Mouse (Mus musculus) stomach, embryonic 16.5 days (tissue): ENCODE measurements around the gene Fbf1. TPM values are rescaled to one million over a fixed set of nuclear protein-coding genes. Genes with fewer than 3 reads are reported as not detected.

Experiments
- ATAC-seq: fragments of 200-750 bp; cut with Nextera tagmentation; 2 replicates; pipeline ENCODE4 v1.8.0; 2017; ENCODE audit warnings: moderate number of reproducible peaks, moderate TSS enrichment; ENCODE audit not compliant: insufficient read depth, low FRiP score
- H3K27ac ChIP-seq: fragments of 300-500 bp; sonication (generic); 2 replicates; pipeline ENCODE4 v1.5.1; 2014; ENCODE audit warnings: low read length
- H3K27me3 ChIP-seq: fragments of 300-500 bp; sonication (generic); 2 replicates; pipeline ENCODE4 v1.6.1; 2014; ENCODE audit warnings: low read length, control low read depth, mixed read lengths; ENCODE audit not compliant: control insufficient read depth, insufficient read depth
- H3K36me3 ChIP-seq: fragments of 300-500 bp; sonication (generic); 2 replicates; pipeline ENCODE4 v1.6.1; 2014; ENCODE audit warnings: low read length; ENCODE audit not compliant: control insufficient read depth, insufficient read depth
- H3K4me1 ChIP-seq: fragments of 300-500 bp; sonication (generic); 2 replicates; pipeline ENCODE4 v1.6.1; 2014; ENCODE audit warnings: low read length, control low read depth, mixed read lengths; ENCODE audit not compliant: control insufficient read depth, insufficient read depth
- H3K4me2 ChIP-seq: fragments of 300-500 bp; sonication (generic); 2 replicates; pipeline ENCODE4 v1.6.1; 2014; ENCODE audit warnings: low read depth, low read length, mixed read lengths
- H3K4me3 ChIP-seq: fragments of 300-500 bp; sonication (generic); replicated peaks from 2 replicates; pipeline ENCODE4 v1.5.1; 2014; ENCODE audit warnings: mild to moderate bottlenecking, low read length
- H3K9ac ChIP-seq: fragments of 300-500 bp; sonication (generic); 2 replicates; pipeline ENCODE4 v1.6.1; 2014; ENCODE audit warnings: low read length
- H3K9me3 ChIP-seq: fragments of 300-500 bp; sonication (generic); replicated peaks from 2 replicates; pipeline ENCODE4 v1.6.1; 2016; ENCODE audit warnings: low read length, control low read depth; ENCODE audit not compliant: control insufficient read depth
- WGBS: fragments of 180-500 bp; shearing (Covaris S2); extraction: QIAGEN DNeasy Blood & Tissue Kit; methylation state at CpG from one replicate; pipeline ENCODE4 v1.1.7; 2014; 5-methylcytosine and 5-hydroxymethylcytosine counted together
- polyA plus RNA-seq: library from polyadenylated mRNA; unstranded; fragments of >200 nt; fragmentation: Nextera tagmentation; extraction: Ambion mirVana; gene quantifications from 2 replicates; pipeline ENCODE4 v1.2.1, GENCODE M21; 2015

Gene Fbf1
- polyA plus RNA-seq, 1 experiment from 2014 or later = 31.4 TPM

- no peak for ATAC-seq
- H3K36me3 ChIP-seq = no peaks in the 10 kb centered on the region
Observed at GRCm38 (mm10) chr11:116194619-116195018, 26.7 kb upstream of the Fbf1 start.

GRCm38 (mm10) chr11:116187226-116187930 lies 19.4 kb upstream of the Fbf1 start:
- no peak overlapping the region for H3K4me3 ChIP-seq
- no peak overlapping the region for H3K4me2 ChIP-seq
- H3K4me1 ChIP-seq = no peaks in the 10 kb centered on the region
- H3K27me3 ChIP-seq = no peaks in the 10 kb centered on the region
- 55% methylated on average over 11 of the region's 11 CpGs for WGBS
- no peaks in the 10 kb centered on the region; the same call in 1 of the 2 replicates for H3K36me3 ChIP-seq
- H3K27ac ChIP-seq = no peak overlapping the region
- H3K9me3 ChIP-seq = no peaks in the 10 kb centered on the region
- H3K9ac ChIP-seq = peak overlapping the region; percentile 28; the same call in 1 of the 2 replicates
- no peak for ATAC-seq

More at GRCm38 (mm10) chr11:116194619-116195018, 26.7 kb upstream of the Fbf1 start:
- Histone ChIP-seq H3K4me1 (0 out of 2 replicates have a peak, but pooled peaks cover 10% of the 10 kb centered on the region), H3K9ac (no peak overlapping the region), H3K4me3 (no peak overlapping the region), H3K4me2 (no peak overlapping the region), H3K9me3 (no peaks in the 10 kb centered on the region), H3K27ac (no peak overlapping the region), H3K27me3 (no peaks in the 10 kb centered on the region)
- WGBS = 89% methylated on average over 8 of the region's 8 CpGs

- H3K4me3 ChIP-seq = no peak overlapping the region
- 92% methylated on average over 11 of the region's 11 CpGs for WGBS
- no peaks in the 10 kb centered on the region for H3K4me1 ChIP-seq
- no peaks in the 10 kb centered on the region for H3K9me3 ChIP-seq
- H3K27me3 ChIP-seq = no peaks in the 10 kb centered on the region
- H3K27ac ChIP-seq = no peak overlapping the region
- H3K36me3 ChIP-seq = no peaks in the 10 kb centered on the region; the same call in 1 of the 2 replicates
- no peak overlapping the region for H3K9ac ChIP-seq
- no peak for ATAC-seq
- H3K4me2 ChIP-seq = no peak overlapping the region
Observed at GRCm38 (mm10) chr11:116186360-116186759, 18.4 kb upstream of the Fbf1 start.

- Histone ChIP-seq H3K9me3 (no peaks in the 10 kb centered on the region), H3K4me2 (no peak overlapping the region), H3K4me1 (no peaks in the 10 kb centered on the region), H3K9ac (no peak overlapping the region), H3K27ac (0 out of 2 replicates have a peak overlapping the region, but pooled peaks have one; percentile 2), H3K36me3 (no peaks in the 10 kb centered on the region; the same call in 1 of the 2 replicates), H3K27me3 (no peaks in the 10 kb centered on the region), H3K4me3 (no peak overlapping the region)
- 92% methylated on average over 3 of the region's 3 CpGs for WGBS
- no peak for ATAC-seq
Observed at GRCm38 (mm10) chr11:116185836-116186235, 17.9 kb upstream of the Fbf1 start.

- H3K4me1 ChIP-seq = no peaks in the 10 kb centered on the region
- no peaks in the 10 kb centered on the region for H3K27me3 ChIP-seq
- no peaks in the 10 kb centered on the region for H3K9me3 ChIP-seq
- H3K9ac ChIP-seq = no peak overlapping the region
- no peak overlapping the region for H3K4me3 ChIP-seq
- ATAC-seq = no peak
- WGBS = 81% methylated on average over 20 of the region's 20 CpGs
- peaks cover 10% of the 10 kb centered on the region for H3K36me3 ChIP-seq
- H3K4me2 ChIP-seq = no peak overlapping the region
- no peak overlapping the region for H3K27ac ChIP-seq
Observed at GRCm38 (mm10) chr11:116178411-116179121, 10.6 kb upstream of the Fbf1 start.

GRCm38 (mm10) chr11:116176010-116176409 lies 8.0 kb upstream of the Fbf1 start:
- ATAC-seq = no peak
- no peaks in the 10 kb centered on the region for H3K9me3 ChIP-seq
- no peak overlapping the region for H3K9ac ChIP-seq
- H3K27me3 ChIP-seq = no peaks in the 10 kb centered on the region
- WGBS = 78% methylated on average over 7 of the region's 7 CpGs
- no peak overlapping the region for H3K4me2 ChIP-seq
- H3K4me1 ChIP-seq = no peaks in the 10 kb centered on the region
- no peak overlapping the region for H3K4me3 ChIP-seq
- no peak overlapping the region for H3K27ac ChIP-seq
- H3K36me3 ChIP-seq = peaks cover 10% of the 10 kb centered on the region

- peaks cover 10% of the 10 kb centered on the region for H3K36me3 ChIP-seq
- ATAC-seq = no peak
- no peaks in the 10 kb centered on the region for H3K27me3 ChIP-seq
- H3K9me3 ChIP-seq = no peaks in the 10 kb centered on the region
- no peak overlapping the region for H3K4me3 ChIP-seq
- H3K4me1 ChIP-seq = no peaks in the 10 kb centered on the region
- no peak overlapping the region; the same call in 1 of the 2 replicates for H3K27ac ChIP-seq
- no peak overlapping the region for H3K4me2 ChIP-seq
- WGBS = 88% methylated on average over 22 of the region's 22 CpGs
- H3K9ac ChIP-seq = no peak overlapping the region
Observed at GRCm38 (mm10) chr11:116174775-116175448, 6.9 kb upstream of the Fbf1 start.

GRCm38 (mm10) chr11:116171959-116172358 lies 4.0 kb upstream of the Fbf1 start:
- WGBS = 88% methylated on average over 2 of the region's 2 CpGs
- no peak overlapping the region for H3K27ac ChIP-seq

More at GRCm38 (mm10) chr11:116171959-116172358, 4.0 kb upstream of the Fbf1 start:
- Histone ChIP-seq H3K4me1 (no peaks in the 10 kb centered on the region; the same call in 1 of the 2 replicates), H3K9ac (no peak overlapping the region; the same call in 1 of the 2 replicates), H3K4me3 (no peak overlapping the region), H3K4me2 (no peak overlapping the region), H3K27me3 (no peaks in the 10 kb centered on the region), H3K36me3 (peaks cover 4% of the 10 kb centered on the region; the same call in 1 of the 2 replicates), H3K9me3 (no peaks in the 10 kb centered on the region)
- ATAC-seq = no peak
